In genomic region chr9:121899306-121899705, GRCm38 (mm10) we compare ENCODE assay signal across 21 mouse cellular contexts. TPM values are rescaled to one million over a fixed set of nuclear protein-coding genes. Genes with fewer than 3 reads are reported as not detected.
"Had no signal": no experiment of that assay in that cellular context is flagged by ENCODE, and none has a peak within 500 bp of the region (broad histone marks: within the 10 kb centered on the region; RNA-seq: fewer than 3 reads in every experiment).

No protein-coding gene starts in this region.

- H3K9ac ChIP-seq: limb, embryonic 15.5 days; liver, embryonic 14.5 days; midbrain, embryonic 12.5 days; neural tube, embryonic 13.5 days had no signal

- H3K9me3 ChIP-seq: limb, embryonic 15.5 days; midbrain, embryonic 12.5 days; neural tube, embryonic 13.5 days had no signal

- DNase-seq: kidney, adult 11 months; kidney, adult 9 months; kidney, postnatal 36 days; layer of hippocampus, adult 9-11 months; layer of hippocampus, postnatal 36 days; retina, postnatal 1 day; right cerebral cortex, postnatal 14 days had no signal

- H3K27ac ChIP-seq: kidney, postnatal 0 days; limb, embryonic 15.5 days; liver, embryonic 14.5 days; midbrain, embryonic 12.5 days; neural tube, embryonic 13.5 days had no signal

- H3K4me1 ChIP-seq: limb, embryonic 15.5 days; midbrain, embryonic 12.5 days; neural tube, embryonic 13.5 days had no signal

- H3K4me2 ChIP-seq: limb, embryonic 15.5 days; midbrain, embryonic 12.5 days; neural tube, embryonic 13.5 days had no signal

- ATAC-seq: midbrain, embryonic 16.5 days had no signal

- H3K36me3 ChIP-seq: limb, embryonic 15.5 days; midbrain, embryonic 12.5 days; neural tube, embryonic 13.5 days had no signal

- H3K27me3 ChIP-seq: limb, embryonic 15.5 days; midbrain, embryonic 12.5 days; neural tube, embryonic 13.5 days had no signal

- H3K4me3 ChIP-seq: limb, embryonic 15.5 days; midbrain, embryonic 12.5 days; neural tube, embryonic 13.5 days had no signal

RNA-seq across cellular contexts. Expression of gene Ackr2, which starts 1.2 kb away (rescaled TPM):
- total RNA-seq: megakaryocyte-erythroid progenitor cell, adult 5-6 weeks had no signal

RNA-seq across cellular contexts. Expression of gene Cyp8b1, which starts 16.8 kb away (rescaled TPM):
- total RNA-seq: layer of hippocampus, adult 18-20 months; layer of hippocampus, postnatal 36 days; left cerebral cortex, adult 8-10 months; left cerebral cortex, postnatal 25 days; megakaryocyte-erythroid progenitor cell, adult 5-6 weeks had no signal
- polyA plus RNA-seq: intestine, embryonic 14.5 days; kidney, postnatal 0 days; limb, embryonic 11.5 days; limb, embryonic 15.5 days; midbrain, embryonic 12.5 days; midbrain, embryonic 16.5 days; neural tube, embryonic 13.5 days; small intestine, adult 2 months; stomach, embryonic 14.5 days had no signal
